Mouse (Mus musculus) ES-E14 (cell line): ENCODE data around the gene Cdc14a. TPM values are rescaled to one million over a fixed set of nuclear protein-coding genes. Genes with fewer than 3 reads are reported as not detected.

Experiments
- DNase-seq: peaks from one replicate; pipeline ENCODE4 v3.0.0-alpha.2; 2013; ENCODE audit warnings: low read depth, low spot score
- H3K27ac ChIP-seq: 2 replicates; pipeline ENCODE4 v1.5.1; 2012; ENCODE audit warnings: low read depth, mild to moderate bottlenecking, low read length, moderate library complexity, mixed read lengths; ENCODE audit not compliant: poor library complexity, insufficient read depth, severe bottlenecking
- H3K36me3 ChIP-seq: 2 replicates; pipeline ENCODE4 v1.6.1; 2012; ENCODE audit warnings: mild to moderate bottlenecking, low read length, moderate library complexity, mixed read lengths; ENCODE audit not compliant: control insufficient read depth, poor library complexity, insufficient read depth, severe bottlenecking
- H3K4me1 ChIP-seq, 2 experiments: fragments of 150-350 bp in 1 of 2; sonication (generic) in 1 of 2; 2 replicates each; pipeline ENCODE4 v1.6.1; 2012; ENCODE audit warnings: low read length in 2 of 2, mild to moderate bottlenecking in 1 of 2, mixed read lengths in 1 of 2; ENCODE audit not compliant: control insufficient read depth in 2 of 2, insufficient read depth in 2 of 2, poor library complexity in 1 of 2
- H3K4me3 ChIP-seq, 2 experiments: fragments of 150-350 bp in 1 of 2; sonication (generic) in 1 of 2; 2 replicates each; pipeline ENCODE4 v1.5.1; 2012; ENCODE audit warnings: low read length in 2 of 2, low read depth in 1 of 2, mild to moderate bottlenecking in 1 of 2, mixed read lengths in 1 of 2; ENCODE audit not compliant: insufficient read depth in 1 of 2, poor library complexity in 1 of 2, severe bottlenecking in 1 of 2
- H3K9ac ChIP-seq: 2 replicates; pipeline ENCODE4 v1.6.1; 2012; ENCODE audit warnings: low read depth, mild to moderate bottlenecking, low read length, mixed read lengths; ENCODE audit not compliant: poor library complexity, insufficient read depth, severe bottlenecking
- H3K9me3 ChIP-seq: fragments of 150-350 bp; sonication (generic); 2 replicates; pipeline ENCODE4 v1.6.1; 2012; ENCODE audit warnings: low read depth, mild to moderate bottlenecking, low read length; ENCODE audit not compliant: control insufficient read depth, insufficient read depth
- CHD2 ChIP-seq: IDR thresholded peaks from 2 replicates; pipeline ENCODE4 v1.6.1; 2014; ENCODE audit warnings: mild to moderate bottlenecking, low read depth, low read length, inconsistent platforms
- HCFC1 ChIP-seq: IDR thresholded peaks from 2 replicates; pipeline ENCODE4 v1.6.1; 2012; ENCODE audit warnings: low read length, inconsistent platforms, borderline replicate concordance; ENCODE audit not compliant: insufficient read depth
- MAFK ChIP-seq: IDR thresholded peaks from 2 replicates; pipeline ENCODE4 v1.6.1; 2014; ENCODE audit warnings: mild to moderate bottlenecking, low read depth, low read length, inconsistent platforms; ENCODE audit not compliant: insufficient read depth
- ZC3H11A ChIP-seq: IDR thresholded peaks from 2 replicates; pipeline ENCODE4 v1.6.1; 2012; ENCODE audit warnings: low read depth, mild to moderate bottlenecking, inconsistent platforms, low read length, borderline replicate concordance
- ZNF384 ChIP-seq: IDR thresholded peaks from 2 replicates; pipeline ENCODE4 v1.6.1; 2012; ENCODE audit warnings: low read depth, low read length, inconsistent platforms
- in situ Hi-C, 2 experiments: fragments of 600-800 bp; cut with MboI; formaldehyde crosslinking; loops; one replicate each; pipeline ENCODE4 v1.15.1; 2025; ENCODE audit warnings: low sequenced_read_pairs in 2 of 2, inconsistent platforms in 1 of 2; ENCODE audit not compliant: unreplicated experiment in 2 of 2
- total RNA-seq: library from RNA; depleted of rRNA; stranded (reverse); fragments of 300-350 nt; gene quantifications from 2 replicates; pipeline ENCODE4 v1.2.3, GENCODE M21; 2012

Gene Cdc14a
- total RNA-seq, 1 experiment: 3.5 TPM

- Histone ChIP-seq H3K4me3 (no peak overlapping the region), H3K4me1 (peaks cover 0 to 2% of the 10 kb centered on the region in 2 experiments; a peak in 1 of 4 replicates), H3K36me3 (no peaks in the 10 kb centered on the region), H3K9ac (no peak overlapping the region), H3K27ac (no peak overlapping the region), H3K9me3 (no peaks in the 10 kb centered on the region)
- in situ Hi-C loops: no loop called here
- TF ChIP-seq CHD2: no peak
- TF ChIP-seq ZC3H11A: no peak
- TF ChIP-seq HCFC1: no peak
- no peak for TF ChIP-seq ZNF384
- TF ChIP-seq MAFK: no peak
- no peak for DNase-seq
These were observed 125.1 kb downstream of the Cdc14a start for GRCm38 (mm10) chr3:116298727-116299126.

- no peak overlapping the region for H3K4me3 ChIP-seq
- TF ChIP-seq HCFC1 (no peak), ZNF384 (no peak), CHD2 (no peak)
- H3K9ac ChIP-seq: no peak overlapping the region
- no peaks in the 10 kb centered on the region for H3K9me3 ChIP-seq
- no peak overlapping the region for H3K27ac ChIP-seq
- H3K4me1 ChIP-seq: peaks cover 0 to 2% of the 10 kb centered on the region in 2 experiments; a peak in 1 of 4 replicates
- in situ Hi-C loops: no loop called here
- H3K36me3 ChIP-seq: no peaks in the 10 kb centered on the region
- no peak for DNase-seq
These were observed 125.8 kb downstream of the Cdc14a start for GRCm38 (mm10) chr3:116298003-116298402.

- TF ChIP-seq CHD2 (no peak), ZNF384 (no peak), MAFK (no peak), HCFC1 (no peak), ZC3H11A (no peak)
- H3K27ac ChIP-seq: no peak overlapping the region
- peaks cover 0 to 2% of the 10 kb centered on the region in 2 experiments; a peak in 1 of 4 replicates for H3K4me1 ChIP-seq
- H3K36me3 ChIP-seq: no peaks in the 10 kb centered on the region
- in situ Hi-C loops: no loop called here
- no peak overlapping the region for H3K9ac ChIP-seq
- DNase-seq: no peak
- H3K9me3 ChIP-seq: no peaks in the 10 kb centered on the region
- no peak overlapping the region for H3K4me3 ChIP-seq
These were observed 126.7 kb downstream of the Cdc14a start for GRCm38 (mm10) chr3:116297170-116297569.

GRCm38 (mm10) chr3:116290041-116290815, 133.6 kb downstream of the Cdc14a start:
- H3K9ac ChIP-seq: no peak overlapping the region
- no peak overlapping the region for H3K4me3 ChIP-seq
- H3K4me1 ChIP-seq: no peaks in the 10 kb centered on the region
- in situ Hi-C loops: no loop called here
- no peak for TF ChIP-seq MAFK
- TF ChIP-seq ZC3H11A: no peak
- TF ChIP-seq CHD2: no peak
- TF ChIP-seq ZNF384: no peak
- TF ChIP-seq HCFC1: no peak
- no peaks in the 10 kb centered on the region for H3K9me3 ChIP-seq
- no peaks in the 10 kb centered on the region for H3K36me3 ChIP-seq
- H3K27ac ChIP-seq: no peak overlapping the region
- DNase-seq: no peak

GRCm38 (mm10) chr3:116288833-116289232, 135.0 kb downstream of the Cdc14a start:
- Histone ChIP-seq H3K36me3 (no peaks in the 10 kb centered on the region), H3K9me3 (no peaks in the 10 kb centered on the region), H3K9ac (no peak overlapping the region), H3K27ac (no peak overlapping the region), H3K4me1 (peaks cover 0 to 4% of the 10 kb centered on the region in 2 experiments; a peak in 2 of 4 replicates), H3K4me3 (no peak overlapping the region)
- in situ Hi-C loops: no loop called here
- no peak for DNase-seq
- TF ChIP-seq ZC3H11A (no peak), HCFC1 (no peak), CHD2 (no peak), ZNF384 (no peak), MAFK (no peak)
